Mouse (Mus musculus) stomach, embryonic 14.5 days (tissue): Measurements from ENCODE around the gene B430306N03Rik. TPM values are rescaled to one million over a fixed set of nuclear protein-coding genes. Genes with fewer than 3 reads are reported as not detected.

ENCODE experiments used
- ATAC-seq: fragments of 200-750 bp; cut with Nextera tagmentation; 2 replicates; pipeline ENCODE4 v1.8.0; 2017; ENCODE audit warnings: low read depth, moderate TSS enrichment; ENCODE audit not compliant: insufficient number of reproducible peaks, insufficient read depth, low FRiP score
- H3K27ac ChIP-seq: fragments of 300-500 bp; sonication (generic); 2 replicates; pipeline ENCODE4 v1.5.1; 2014; ENCODE audit warnings: mild to moderate bottlenecking, low read length, moderate library complexity, mixed read lengths
- H3K27me3 ChIP-seq: fragments of 300-500 bp; sonication (generic); 2 replicates; pipeline ENCODE4 v1.6.1; 2014; ENCODE audit warnings: low read length, control low read depth, mixed read lengths; ENCODE audit not compliant: control insufficient read depth, insufficient read depth
- H3K36me3 ChIP-seq: fragments of 300-500 bp; sonication (generic); 2 replicates; pipeline ENCODE4 v1.6.1; 2014; ENCODE audit warnings: mild to moderate bottlenecking, control low read depth, low read length, moderate library complexity, mixed read lengths; ENCODE audit not compliant: control insufficient read depth, insufficient read depth
- H3K4me1 ChIP-seq: fragments of 300-500 bp; sonication (generic); 2 replicates; pipeline ENCODE4 v1.6.1; 2014; ENCODE audit warnings: low read length, control low read depth, mixed read lengths; ENCODE audit not compliant: control insufficient read depth, insufficient read depth
- H3K4me2 ChIP-seq: fragments of 300-500 bp; sonication (generic); replicated peaks from 2 replicates; pipeline ENCODE4 v1.6.1; 2014; ENCODE audit warnings: low read depth, low read length, control low read depth
- H3K4me3 ChIP-seq: fragments of 300-500 bp; sonication (generic); 2 replicates; pipeline ENCODE4 v1.5.1; 2014; ENCODE audit warnings: low read depth, low read length, control low read depth
- H3K9ac ChIP-seq: fragments of 300-500 bp; sonication (generic); replicated peaks from 2 replicates; pipeline ENCODE4 v1.6.1; 2014; ENCODE audit warnings: low read depth, mild to moderate bottlenecking, control low read depth, low read length, moderate library complexity, mixed read lengths
- H3K9me3 ChIP-seq: fragments of 300-500 bp; sonication (generic); 2 replicates; pipeline ENCODE4 v1.6.1; 2016; ENCODE audit warnings: low read depth, low read length, control low read depth; ENCODE audit not compliant: control insufficient read depth
- WGBS: fragments of 180-500 bp; shearing (Covaris S2); extraction: QIAGEN DNeasy Blood & Tissue Kit; methylation state at CpG from one replicate; pipeline ENCODE4 v1.1.7; 2014; 5-methylcytosine and 5-hydroxymethylcytosine counted together
- polyA plus RNA-seq: library from polyadenylated mRNA; unstranded; fragments of >200 nt; fragmentation: Nextera tagmentation; extraction: Ambion mirVana; gene quantifications from 2 replicates; pipeline ENCODE4 v1.2.1, GENCODE M21; 2014

The B430306N03Rik gene
- polyA plus RNA-seq, 1 experiment from 2014 or later, result 0.51 TPM

DNA sequence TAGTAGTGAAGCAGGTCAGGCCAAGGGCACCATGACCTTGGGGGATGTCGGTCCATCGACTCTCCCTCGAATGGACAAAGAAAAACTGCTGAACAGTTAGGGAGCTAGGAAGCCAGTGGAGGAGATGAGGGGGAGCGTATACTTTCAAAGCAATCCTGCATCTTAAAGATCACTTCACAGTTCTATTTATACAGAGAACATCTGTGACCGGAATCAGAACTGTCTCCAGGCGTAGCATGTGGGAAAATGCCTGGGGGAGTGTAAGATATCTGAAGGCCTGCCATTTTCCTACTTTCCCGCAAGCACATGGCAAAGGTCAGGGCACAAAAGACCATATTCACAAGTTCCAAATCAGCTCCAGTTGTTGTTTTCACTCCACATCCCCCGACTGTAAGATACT is 57.0 kb downstream of the B430306N03Rik start:
- 70% methylated on average over 8 of the region's 8 CpGs for WGBS
- H3K27me3 ChIP-seq, result no peaks in the 10 kb centered on the region
- H3K4me1 ChIP-seq, result no peaks in the 10 kb centered on the region
- H3K27ac ChIP-seq, result no peak overlapping the region
- no peak for ATAC-seq
- H3K36me3 ChIP-seq, result no peaks in the 10 kb centered on the region
- H3K4me2 ChIP-seq, result no peak overlapping the region
- H3K9me3 ChIP-seq, result no peaks in the 10 kb centered on the region
- no peak overlapping the region for H3K4me3 ChIP-seq
- no peak overlapping the region for H3K9ac ChIP-seq

- H3K4me1 ChIP-seq, result no peaks in the 10 kb centered on the region
- H3K4me3 ChIP-seq, result no peak overlapping the region
- H3K9me3 ChIP-seq, result no peaks in the 10 kb centered on the region
- H3K27me3 ChIP-seq, result no peaks in the 10 kb centered on the region
- no peak overlapping the region for H3K4me2 ChIP-seq
- WGBS, result 90% methylated on average over 1 of the region's 1 CpGs
- ATAC-seq, result no peak
- H3K9ac ChIP-seq, result no peak overlapping the region
- no peaks in the 10 kb centered on the region for H3K36me3 ChIP-seq
- no peak overlapping the region for H3K27ac ChIP-seq
These were observed 60.2 kb downstream of the B430306N03Rik start for GRCm38 (mm10) chr17:48376102-48376501.

Other genes starting within 250 kb of the B430306N03Rik start
- gene 1700067P10Rik, start 226.8 kb upstream of the B430306N03Rik start, polyA plus RNA-seq, result not detected in 2 replicates
- not detected in 2 replicates for gene 9830107B12Rik, start 169.9 kb upstream of the B430306N03Rik start, polyA plus RNA-seq
- not detected in 2 replicates for gene A530064D06Rik, start 148.9 kb upstream of the B430306N03Rik start, polyA plus RNA-seq
- gene Trem1, start 83.4 kb upstream of the B430306N03Rik start, polyA plus RNA-seq, result not detected in 2 replicates
- not detected in 2 replicates for gene Trem3, start 68.4 kb upstream of the B430306N03Rik start, polyA plus RNA-seq
- 0.34 and 0.69 TPM in 2 replicates for gene Treml4, start 51.8 kb upstream of the B430306N03Rik start, polyA plus RNA-seq
- gene Treml2, start 16.6 kb upstream of the B430306N03Rik start, polyA plus RNA-seq, result 0.08 and 0.17 TPM in 2 replicates
- 4.4 and 5.7 TPM in 2 replicates for gene Trem2, start 30.3 kb downstream of the B430306N03Rik start, polyA plus RNA-seq
- 0.45 and 0.98 TPM in 2 replicates for gene Treml1, start 43.8 kb downstream of the B430306N03Rik start, polyA plus RNA-seq
- 24.1 and 26.5 TPM in 2 replicates for gene Nfya, start 93.8 kb downstream of the B430306N03Rik start, polyA plus RNA-seq
- 62.8 and 67.4 TPM in 2 replicates for gene Oard1, start 93.9 kb downstream of the B430306N03Rik start, polyA plus RNA-seq
- gene Apobec2, start 116.8 kb downstream of the B430306N03Rik start, polyA plus RNA-seq, result 2.9 and 3.5 TPM in 2 replicates
- 0.82 and 1.5 TPM in 2 replicates for gene Tspo2, start 135.4 kb downstream of the B430306N03Rik start, polyA plus RNA-seq
- gene Unc5cl, start 138.8 kb downstream of the B430306N03Rik start, polyA plus RNA-seq, result 11.6 and 12.5 TPM in 2 replicates